Mouse (Mus musculus): Measurements from ENCODE around the gene 1810010H24Rik.
"Not testable (repeated sequence)": the region's sequence is repeated elsewhere in the genome, so short reads cannot be mapped to it uniquely, and the experiment has no call there.

The 1810010H24Rik gene

DNA sequence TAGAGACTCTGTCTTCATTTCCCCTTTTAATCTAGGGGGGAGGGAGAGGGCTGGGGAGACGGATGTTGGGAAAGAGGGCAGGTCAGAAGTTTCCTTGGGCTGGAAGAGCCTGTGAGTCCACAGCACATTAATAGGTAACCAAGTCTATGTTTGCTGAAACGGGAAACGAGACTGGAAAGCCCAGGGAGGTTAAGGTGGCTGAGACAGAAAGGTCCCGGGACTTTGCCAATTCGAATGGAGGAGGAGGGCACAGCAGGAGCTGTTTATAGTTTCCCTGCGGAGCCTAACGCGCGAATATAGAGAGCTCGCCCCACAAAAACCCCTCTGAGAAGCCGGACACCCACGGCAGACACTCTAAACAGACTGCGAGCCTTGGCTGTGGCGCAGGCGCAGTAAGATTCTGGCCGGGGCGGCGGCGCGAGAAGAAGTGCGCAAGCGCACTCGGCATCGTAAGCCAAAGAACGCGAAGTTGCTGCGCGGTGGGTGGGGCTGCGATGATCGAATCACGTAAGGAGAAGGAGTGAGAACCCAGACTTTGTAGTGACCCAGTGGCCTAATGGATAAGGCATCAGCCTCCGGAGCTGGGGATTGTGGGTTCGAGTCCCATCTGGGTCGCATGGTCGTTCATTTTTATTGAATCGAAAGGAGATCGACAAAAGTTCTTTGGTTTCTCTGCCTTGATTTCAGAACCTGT is 13.0 kb upstream of the 1810010H24Rik start:
- DNase-seq (ENCODE audit: low read depth, low spot score), result peak; percentile 95

DNA sequence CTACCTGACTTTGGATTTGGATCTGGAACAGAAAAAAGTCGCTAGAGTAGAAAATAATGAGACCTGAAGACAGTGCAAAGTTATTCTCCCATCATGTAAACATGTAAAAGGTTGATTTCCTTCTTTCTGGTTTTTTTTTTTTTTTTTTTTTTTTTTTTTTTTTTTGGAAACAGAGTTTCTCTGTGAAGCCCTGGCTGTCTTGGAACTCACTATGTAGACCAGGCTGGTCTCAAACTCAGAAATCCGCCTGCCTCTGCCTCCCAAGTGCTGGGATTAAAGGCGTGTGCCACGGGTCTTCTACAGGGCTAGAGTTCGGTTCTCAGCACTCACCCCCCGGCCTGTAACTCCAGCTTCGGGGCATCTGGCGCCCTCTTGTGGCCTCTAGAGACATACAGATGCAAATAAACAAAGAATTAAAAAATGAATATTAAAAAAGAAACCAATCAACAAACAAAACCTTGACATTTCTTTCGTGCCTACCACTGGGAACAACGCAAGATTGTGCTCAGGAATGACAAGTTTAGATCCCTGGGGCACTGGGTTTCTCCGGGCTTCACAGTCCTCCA is 11.4 kb upstream of the 1810010H24Rik start:
- DNase-seq (ENCODE audit: low read depth, low spot score), result peak; percentile 85

DNA sequence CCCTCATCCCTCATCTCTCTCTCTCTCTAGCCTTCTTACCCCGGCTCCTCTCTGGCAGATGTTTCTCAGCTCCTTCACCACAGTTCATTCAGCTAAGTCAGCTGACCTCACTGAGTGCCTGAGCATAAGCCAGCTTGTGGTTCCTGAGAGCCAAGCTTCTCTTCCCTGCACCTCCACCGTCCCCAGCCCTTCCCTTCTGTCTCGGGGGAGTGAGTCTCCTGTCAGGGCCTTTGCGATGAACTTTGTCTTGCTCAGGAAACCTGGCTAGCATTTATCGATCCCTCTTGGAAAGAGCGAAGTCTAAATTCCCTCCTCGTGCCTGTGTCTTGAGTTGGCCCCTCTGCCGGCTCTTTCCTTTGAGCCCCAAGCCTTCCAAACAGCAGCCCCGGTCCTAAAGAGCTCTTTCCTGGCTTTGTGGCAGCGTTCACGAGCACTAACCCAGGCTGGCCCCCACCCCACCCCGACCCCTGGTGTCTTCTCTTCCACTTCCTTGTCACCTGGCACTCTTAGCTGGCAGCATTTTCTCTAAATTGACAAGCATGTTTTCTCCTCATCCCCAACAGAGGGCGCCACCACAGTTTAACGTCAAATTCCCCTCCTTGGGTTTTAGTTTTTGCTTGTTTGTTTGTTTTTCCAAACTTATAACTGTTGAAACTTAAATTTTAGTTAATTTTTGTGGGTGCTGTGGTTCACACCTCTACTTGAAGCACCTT is 10.7 kb upstream of the 1810010H24Rik start:
- peak; percentile 87 for DNase-seq (ENCODE audit: low read depth, low spot score)

DNA sequence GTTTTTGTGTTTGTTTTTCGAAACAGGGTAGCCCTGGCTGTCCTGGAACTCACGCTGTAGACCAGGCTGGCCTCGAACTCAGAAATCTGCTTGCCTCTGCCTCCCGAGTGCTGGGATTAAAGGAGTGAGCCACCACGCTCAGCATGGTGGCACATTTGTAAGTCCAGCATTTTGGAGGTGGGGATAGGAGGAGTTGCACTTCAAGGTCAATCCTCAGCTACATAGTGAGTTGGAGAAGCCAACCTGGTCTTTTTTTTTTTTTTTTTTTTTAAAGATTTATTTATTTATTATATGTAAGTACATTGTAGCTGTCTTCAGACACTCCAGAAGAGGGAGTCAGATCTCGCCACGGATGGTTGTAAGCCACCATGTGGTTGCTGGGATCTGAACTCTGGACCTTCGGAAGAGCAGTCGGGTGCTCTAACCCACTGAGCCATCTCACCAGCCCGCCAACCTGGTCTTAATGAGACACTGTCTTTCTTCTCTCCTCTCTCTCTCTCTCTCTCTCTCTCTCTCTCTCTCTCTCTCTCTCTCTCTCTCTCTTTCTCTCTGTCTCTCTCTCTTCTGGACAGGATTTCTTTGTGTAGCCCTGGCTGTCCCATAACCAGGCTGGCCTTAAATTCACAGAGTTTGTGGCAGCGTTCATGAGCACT is 9.8 kb upstream of the 1810010H24Rik start:
- peak; percentile 83 for DNase-seq (ENCODE audit: low read depth, low spot score)

DNA sequence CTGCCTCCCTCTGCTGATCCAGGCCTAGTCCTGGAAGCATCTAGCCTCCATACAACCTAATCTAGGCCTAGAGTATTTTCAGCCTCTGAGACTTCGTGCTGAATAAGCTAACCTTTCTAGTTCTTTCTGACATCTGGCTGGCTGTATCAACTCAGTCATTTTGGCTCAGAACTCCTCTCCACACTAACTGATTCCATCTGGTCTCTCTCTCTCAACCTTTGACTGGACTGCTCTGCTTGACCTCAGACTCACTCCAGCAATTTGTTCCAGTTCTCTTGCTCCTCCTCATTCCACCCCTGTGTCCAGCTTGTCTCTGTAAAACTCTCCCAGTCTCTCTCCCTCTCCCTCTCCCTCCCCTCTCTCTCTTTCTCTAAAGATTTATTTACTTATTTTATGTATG is 8.6 kb upstream of the 1810010H24Rik start:
- no peak for DNase-seq (ENCODE audit: low read depth, low spot score)

DNA sequence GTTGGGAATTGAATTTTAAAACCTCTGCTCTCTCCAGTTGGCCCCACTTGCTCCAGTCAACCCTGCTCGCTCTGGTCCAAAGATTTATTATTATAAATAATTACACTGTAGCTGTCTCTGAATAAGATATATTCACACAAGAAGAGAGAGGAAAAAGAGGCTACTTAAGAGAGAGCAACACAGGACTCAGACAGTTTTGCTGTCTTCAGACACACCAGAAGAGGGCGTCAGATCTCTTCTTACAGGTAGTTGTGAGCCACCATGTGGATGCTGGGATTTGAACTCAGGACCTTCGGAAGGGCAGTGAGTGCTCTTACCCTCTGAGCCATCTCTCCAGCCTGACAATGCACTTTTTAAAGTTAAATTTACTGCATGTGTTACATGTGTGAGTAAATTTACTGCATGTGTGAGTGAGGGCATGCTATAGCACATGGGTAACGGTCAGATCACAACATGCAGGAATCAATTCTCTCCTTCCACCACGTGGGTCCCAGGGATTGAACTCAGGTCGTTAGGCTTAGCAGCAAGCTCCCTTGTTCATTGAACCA is 8.1 kb upstream of the 1810010H24Rik start:
- DNase-seq (ENCODE audit: low read depth, low spot score), result no peak

DNA sequence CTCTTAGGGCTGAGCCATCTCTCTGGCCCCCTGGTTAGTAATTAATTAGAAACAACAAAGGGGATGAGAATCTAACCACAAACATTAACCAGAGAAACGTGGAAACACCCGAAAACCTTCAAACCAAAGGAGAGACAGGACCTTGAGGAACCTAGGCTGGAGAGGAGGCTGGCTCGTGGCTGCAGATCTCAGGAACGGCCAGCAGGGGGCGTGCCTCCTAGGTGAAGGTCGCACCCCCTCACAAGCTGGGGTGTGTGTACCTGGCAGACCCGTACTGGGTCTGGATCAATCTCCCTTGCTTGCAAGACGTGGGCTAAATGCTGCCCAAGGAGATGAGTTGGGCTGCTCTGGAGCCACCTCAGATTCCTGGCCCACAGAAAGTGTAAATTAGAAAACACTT is 6.9 kb upstream of the 1810010H24Rik start:
- peak; percentile 86 for DNase-seq (ENCODE audit: low read depth, low spot score)

DNA sequence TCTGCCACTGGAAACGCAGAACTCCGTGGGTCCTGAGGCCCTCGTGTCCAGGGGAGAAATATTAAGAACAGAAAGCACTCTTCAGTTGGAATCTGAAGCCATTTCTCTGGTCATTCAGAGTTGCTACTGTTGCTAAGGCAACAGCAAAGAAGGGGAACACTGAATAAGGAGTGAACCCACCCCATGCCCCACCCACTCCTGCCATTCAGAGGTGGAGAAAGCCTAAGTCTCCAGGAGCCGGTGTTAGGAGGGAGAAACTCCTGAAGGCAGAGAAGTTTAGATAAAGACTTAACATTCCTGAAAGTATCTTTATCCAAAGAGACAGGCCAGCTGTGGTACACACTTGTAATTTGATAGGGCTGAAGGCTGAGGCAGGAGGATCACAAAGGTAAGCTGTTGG is 6.2 kb upstream of the 1810010H24Rik start:
- peak; percentile 98 for DNase-seq (ENCODE audit: low read depth, low spot score)

DNA sequence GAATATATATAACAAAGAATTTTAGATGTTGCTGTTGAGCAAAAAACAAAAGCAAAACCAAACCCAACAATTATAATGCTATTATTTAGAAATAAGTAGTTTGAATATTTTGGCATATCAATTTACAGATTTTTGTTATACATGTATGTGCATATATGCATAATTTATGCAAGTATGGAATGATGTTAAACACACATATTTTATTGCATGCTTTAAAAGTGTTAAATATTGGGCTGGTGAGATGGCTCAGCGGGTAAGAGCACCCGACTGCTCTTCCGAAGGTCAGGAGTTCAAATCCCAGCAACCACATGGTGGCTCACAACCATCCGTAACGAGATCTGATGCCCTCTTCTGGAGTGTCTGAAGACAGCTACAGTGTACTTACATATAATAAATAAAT is 5.8 kb upstream of the 1810010H24Rik start:
- DNase-seq (ENCODE audit: low read depth, low spot score), result not testable (repeated sequence)

DNA sequence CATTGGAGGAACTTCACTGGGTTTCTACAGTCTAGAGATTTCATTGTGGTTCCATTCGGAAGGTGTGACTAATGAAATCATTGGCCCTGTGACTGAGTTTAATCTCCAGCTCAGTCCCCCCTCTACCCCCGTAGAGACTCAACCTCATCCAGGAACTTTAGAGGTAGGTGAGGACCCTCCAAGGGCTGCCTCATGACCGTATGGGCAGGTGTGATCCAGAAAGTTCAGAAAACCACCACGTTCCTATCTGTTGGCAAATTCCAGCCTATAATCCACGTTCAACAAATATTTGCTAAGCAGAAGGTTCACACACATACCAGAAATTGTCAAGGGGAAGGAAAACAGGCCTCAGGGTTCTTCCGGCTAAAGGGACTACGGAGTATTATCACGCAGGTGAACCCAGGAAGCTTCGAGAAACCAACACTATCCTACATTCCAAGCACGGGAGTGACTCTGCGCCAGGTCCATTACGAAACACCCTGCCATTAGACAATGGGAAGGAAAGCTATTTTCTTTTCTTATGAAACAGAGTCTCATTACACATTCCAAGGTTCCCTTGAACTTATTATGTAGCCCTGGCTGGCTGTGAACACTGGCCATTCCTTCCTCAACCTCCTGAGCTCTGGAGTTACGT is 3.3 kb upstream of the 1810010H24Rik start:
- DNase-seq (ENCODE audit: low read depth, low spot score), result peak; percentile 84

DNA sequence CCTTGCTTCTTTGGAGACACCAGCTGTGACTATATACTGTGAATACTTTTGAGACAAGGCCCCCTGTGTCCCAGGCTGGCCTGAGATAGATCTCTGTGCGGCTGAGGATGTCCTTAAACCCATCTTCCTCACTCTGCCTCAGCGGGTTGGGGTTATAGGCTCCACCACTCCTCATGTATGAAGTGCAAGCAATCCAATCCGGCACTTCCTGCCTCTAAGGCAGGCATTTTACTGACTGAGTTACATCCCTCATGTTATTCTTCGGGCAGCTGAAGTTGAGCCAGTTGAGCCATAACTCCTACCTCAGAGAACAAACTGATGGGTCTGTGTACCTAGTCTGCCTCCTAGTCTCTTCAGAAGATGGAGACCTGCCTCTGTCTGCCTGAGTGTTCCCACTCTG is 1.1 kb upstream of the 1810010H24Rik start:
- no peak for DNase-seq (ENCODE audit: low read depth, low spot score)

DNA sequence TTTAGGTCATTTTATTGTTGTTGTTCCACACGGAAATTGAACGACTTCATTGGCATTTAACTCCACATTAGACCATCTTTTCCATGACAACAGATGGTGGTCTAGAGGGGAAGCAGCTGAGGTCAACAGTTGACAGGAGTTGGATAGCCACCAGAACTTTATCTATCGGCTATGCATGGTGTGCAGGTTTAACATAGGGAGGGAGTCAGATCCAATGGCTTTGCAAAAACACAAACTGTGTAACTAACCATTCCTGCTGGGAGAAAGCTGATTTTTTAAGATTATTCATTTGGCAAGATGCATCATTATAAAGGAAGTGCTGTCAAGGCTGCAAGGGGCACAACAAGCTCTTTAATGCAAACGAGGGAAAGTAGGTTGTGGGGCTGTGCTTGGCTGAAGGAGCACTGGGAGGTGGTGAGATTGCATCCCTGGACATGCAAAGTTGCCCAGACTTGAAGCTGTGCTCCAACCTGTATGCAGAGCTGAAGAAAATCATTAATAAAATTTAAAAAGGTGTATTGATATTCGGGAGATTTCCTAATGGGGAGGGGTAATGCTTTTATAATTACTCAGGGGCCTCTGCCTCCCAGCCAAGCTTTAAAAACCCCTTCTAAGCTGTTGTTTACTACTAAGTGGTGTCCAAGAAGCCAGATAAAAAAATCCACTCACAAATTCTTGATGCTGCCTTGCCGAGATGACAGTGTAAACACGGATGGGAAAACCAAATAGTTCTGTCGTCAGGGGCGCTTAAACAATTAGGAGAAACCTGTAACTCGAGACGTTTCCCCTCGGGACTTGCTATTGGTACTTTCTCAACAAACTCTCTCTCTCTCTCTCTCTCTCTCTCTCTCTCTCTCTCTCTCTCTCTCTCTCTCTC is 1.3 kb downstream of the 1810010H24Rik start:
- no peak for DNase-seq (ENCODE audit: low read depth, low spot score)

DNA sequence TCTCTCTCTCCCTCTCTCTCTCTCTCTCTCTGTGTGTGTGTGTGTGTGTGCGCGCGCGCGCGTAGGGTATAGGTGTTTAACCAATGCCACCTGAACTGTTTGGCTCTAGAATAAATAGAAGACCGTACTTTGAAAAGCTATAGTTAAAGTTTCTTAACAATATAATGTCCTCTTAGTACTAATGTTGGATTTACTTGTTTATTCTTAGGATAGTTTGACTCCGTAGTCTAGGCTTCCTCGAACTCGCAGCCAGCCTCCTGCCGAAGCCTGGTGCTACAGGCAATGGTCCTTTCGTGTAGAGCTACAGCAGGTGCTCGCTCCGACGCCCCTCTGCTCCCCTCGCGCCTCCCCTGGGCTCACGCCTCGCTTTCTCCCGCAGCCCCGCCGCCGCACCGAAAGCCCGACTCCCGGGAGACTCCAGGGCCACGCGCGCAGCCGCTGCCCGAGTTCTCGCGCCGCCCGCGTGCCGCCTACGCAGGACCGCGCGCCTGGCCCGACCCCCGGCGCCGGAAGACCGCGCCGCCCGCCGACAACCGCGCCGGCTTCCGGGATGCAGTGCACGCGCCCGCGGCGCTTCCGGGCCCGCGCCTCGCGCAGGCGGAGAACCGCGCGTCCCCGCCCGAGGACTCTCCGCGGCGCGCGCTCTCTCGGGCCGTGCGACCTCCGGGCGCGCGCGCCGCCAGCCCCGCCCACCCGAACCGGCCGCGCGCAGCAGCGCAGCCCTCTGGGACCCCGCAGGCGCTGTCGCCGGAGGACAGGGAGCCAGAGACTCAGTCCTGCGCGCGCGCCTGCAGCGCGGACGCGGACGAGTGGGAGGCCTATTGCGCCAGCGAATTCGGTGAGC is 2.2 kb downstream of the 1810010H24Rik start:
- DNase-seq (ENCODE audit: low read depth, low spot score), result peak; percentile 89

DNA sequence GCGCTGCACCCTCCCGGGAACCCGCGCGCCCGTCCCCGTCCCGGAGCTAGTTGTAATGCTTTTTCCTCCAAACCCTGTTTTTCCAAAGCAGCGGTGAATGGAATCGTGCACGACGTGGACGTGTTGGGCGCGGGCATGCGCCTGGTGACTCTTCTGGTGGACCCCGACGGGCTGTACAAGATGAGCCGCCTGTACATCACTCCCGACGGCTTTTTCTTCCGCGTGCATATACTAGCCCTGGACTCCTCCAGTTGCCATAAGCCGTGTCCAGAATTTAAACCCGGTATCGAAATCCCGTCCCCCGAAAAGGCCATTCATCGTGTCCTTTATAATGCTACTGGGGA is 2.8 kb downstream of the 1810010H24Rik start:
- DNase-seq (ENCODE audit: low read depth, low spot score), result no peak

DNA sequence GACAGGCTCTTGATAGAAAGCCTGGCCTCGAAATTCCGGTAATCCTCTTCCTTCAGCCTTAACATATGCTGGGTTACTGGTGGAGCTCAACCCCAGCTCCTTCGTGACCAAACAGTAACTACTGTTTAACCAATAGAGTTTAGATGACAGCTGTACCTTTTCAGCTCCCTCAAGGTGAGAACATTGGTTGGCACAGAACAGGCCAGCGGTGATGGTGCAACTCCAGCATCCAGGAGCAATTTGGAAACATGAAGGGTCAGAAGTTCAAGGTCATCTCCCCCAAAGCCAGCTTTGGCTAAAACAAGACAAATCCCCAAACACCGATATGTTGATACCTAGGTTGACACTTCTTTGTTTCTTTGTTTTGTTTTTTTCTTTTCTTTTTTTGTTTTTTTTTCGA is 3.3 kb downstream of the 1810010H24Rik start:
- DNase-seq (ENCODE audit: low read depth, low spot score), result peak; percentile 60

DNA sequence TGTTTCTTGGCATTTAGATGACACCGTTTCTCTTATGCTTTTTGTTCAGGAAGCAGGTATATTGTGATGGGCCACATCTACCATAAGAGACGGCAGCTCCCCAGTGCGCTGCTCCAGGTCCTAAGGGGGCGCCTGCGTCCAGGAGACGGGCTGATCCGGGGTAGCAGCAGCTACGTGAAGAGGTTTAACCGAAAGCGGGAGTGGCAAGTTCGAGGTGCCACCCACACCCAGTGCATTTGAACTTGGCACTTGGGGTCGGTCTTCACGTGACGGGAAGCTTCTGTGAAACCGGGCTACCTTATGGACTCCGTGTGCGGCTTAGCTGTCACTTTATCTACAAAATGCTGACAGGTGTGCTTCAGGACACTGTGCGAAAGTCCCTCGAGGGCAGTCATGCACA is 4.1 kb downstream of the 1810010H24Rik start:
- DNase-seq (ENCODE audit: low read depth, low spot score), result no peak

DNA sequence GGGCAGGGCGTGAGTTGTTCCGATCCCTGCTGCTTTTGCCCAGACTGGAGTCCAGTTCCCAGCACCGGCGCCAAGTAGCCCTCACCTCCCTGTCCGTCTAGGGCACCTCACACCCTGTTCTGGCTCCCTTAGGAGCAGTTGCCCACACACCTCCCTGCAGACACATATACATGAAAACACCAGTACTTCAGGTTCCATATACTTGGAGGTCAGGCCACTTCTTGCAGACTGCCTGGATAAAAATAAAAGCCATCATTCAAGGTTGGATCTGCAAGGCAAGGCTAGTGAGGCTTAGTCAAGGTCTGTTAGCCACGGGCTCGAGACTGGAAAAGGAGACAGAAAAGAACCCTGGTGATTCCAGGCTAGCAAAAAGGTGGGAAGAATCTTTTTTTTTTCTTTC is 6.2 kb downstream of the 1810010H24Rik start:
- DNase-seq (ENCODE audit: low read depth, low spot score), result peak; percentile 25

DNA sequence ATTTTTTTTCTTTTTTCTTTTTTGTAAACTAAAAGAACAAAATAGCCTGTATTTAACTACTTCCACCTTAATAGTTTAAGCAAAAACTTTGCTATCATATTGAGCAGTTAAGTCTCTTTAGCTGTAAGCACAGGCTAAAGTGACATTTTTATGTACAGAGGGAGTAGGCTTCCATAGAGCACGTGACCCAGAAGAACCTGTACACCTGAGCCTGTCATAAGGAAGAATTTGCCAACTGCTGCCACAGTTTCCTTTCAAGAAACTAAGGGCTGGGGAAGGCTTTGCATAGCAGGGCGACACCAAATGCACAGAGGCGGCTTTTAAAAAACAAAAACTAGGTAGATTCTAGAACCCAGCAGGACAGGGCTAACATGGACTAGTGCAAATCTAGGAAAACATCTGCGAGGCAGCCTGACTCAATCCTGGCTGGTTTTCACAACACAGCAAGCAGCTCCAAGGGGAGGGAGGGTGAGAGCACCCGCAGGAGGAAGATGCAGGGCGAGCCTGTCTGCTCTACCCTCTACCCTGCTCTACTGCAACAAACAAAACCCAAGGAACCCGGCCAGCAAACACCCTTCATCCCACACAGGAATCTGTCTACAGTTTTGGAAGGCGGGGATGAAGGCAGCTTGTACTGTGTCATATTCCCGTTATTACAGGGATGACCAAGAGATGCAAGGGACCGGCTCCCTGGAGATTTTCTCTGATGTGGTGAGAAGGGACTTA is 8.8 kb downstream of the 1810010H24Rik start:
- no peak for DNase-seq (ENCODE audit: low read depth, low spot score)

DNA sequence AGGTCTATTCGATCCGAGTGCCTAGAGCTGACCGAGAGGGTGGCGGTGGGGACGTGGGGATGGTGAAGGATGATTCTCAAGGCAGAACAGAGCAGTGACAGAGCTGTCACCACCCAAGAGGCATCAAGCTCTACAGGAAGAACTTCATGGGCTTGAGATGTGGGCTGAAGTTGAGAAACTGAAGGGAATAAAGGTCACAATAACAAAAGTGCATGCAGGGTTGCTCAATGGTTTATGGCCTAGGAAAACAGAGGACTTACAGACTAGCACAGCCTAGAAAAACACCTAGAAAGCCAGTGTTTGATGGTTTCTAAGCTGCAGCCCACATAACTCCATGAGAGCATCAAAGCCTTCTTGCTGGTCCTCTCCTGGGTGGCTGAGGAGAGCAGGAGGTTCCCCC is 13.9 kb downstream of the 1810010H24Rik start:
- no peak for DNase-seq (ENCODE audit: low read depth, low spot score)

All from R1 (cell line).